Mouse (Mus musculus) embryonic facial prominence, embryonic 15.5 days (tissue): ENCODE measurements at regions not wholly inside any gene's neighbourhood (a gene's known extent, or its start where the extent isn't known, plus 50 kb on each side); places are given as distances from the start of the nearest gene placed in this dataset.

Experiments used
- ATAC-seq: fragments of 200-750 bp; cut with Nextera tagmentation; 2 replicates; pipeline ENCODE4 v1.8.0; 2017; ENCODE audit warnings: low read depth, moderate TSS enrichment; ENCODE audit not compliant: insufficient number of reproducible peaks, low FRiP score, low TSS enrichment
- H3K27ac ChIP-seq: fragments of 300-500 bp; sonication (generic); replicated peaks from 2 replicates; pipeline ENCODE4 v1.5.1; 2015; ENCODE audit warnings: mild to moderate bottlenecking, inconsistent platforms
- H3K27me3 ChIP-seq: fragments of 300-500 bp; sonication (generic); 2 replicates; pipeline ENCODE4 v1.6.1; 2015; ENCODE audit warnings: inconsistent platforms
- H3K36me3 ChIP-seq: fragments of 300-500 bp; sonication (generic); 2 replicates; pipeline ENCODE4 v1.6.1; 2015; ENCODE audit warnings: mild to moderate bottlenecking, inconsistent platforms
- H3K4me1 ChIP-seq: fragments of 300-500 bp; sonication (generic); 2 replicates; pipeline ENCODE4 v1.6.1; 2015; ENCODE audit warnings: inconsistent platforms
- H3K4me2 ChIP-seq: fragments of 300-500 bp; sonication (generic); replicated peaks from 2 replicates; pipeline ENCODE4 v1.6.1; 2015; ENCODE audit warnings: mild to moderate bottlenecking, inconsistent platforms
- H3K4me3 ChIP-seq: fragments of 300-500 bp; sonication (generic); replicated peaks from 2 replicates; pipeline ENCODE4 v1.5.1; 2015; ENCODE audit warnings: mild to moderate bottlenecking, inconsistent platforms
- H3K9ac ChIP-seq: fragments of 300-500 bp; sonication (generic); 2 replicates; pipeline ENCODE4 v1.6.1; 2015; ENCODE audit warnings: inconsistent platforms
- H3K9me3 ChIP-seq: fragments of 300-500 bp; sonication (generic); replicated peaks from 2 replicates; pipeline ENCODE4 v1.6.1; 2016; ENCODE audit warnings: inconsistent platforms
- WGBS: fragments of 180-500 bp; shearing (Covaris S2); methylation state at CpG from one replicate; pipeline ENCODE4 v1.1.7; 2015; 5-methylcytosine and 5-hydroxymethylcytosine counted together

GRCm38 (mm10) chr9:33826116-33826515, 659.6 kb upstream of the Kirrel3 start:
- Histone ChIP-seq H3K9ac (no peak overlapping the region), H3K36me3 (no peaks in the 10 kb centered on the region), H3K27me3 (no peaks in the 10 kb centered on the region), H3K4me3 (no peak overlapping the region), H3K27ac (no peak overlapping the region), H3K9me3 (no peaks in the 10 kb centered on the region), H3K4me2 (no peak overlapping the region), H3K4me1 (no peaks in the 10 kb centered on the region)
- no peak for ATAC-seq
- 75% methylated on average over 4 of the region's 4 CpGs for WGBS

GRCm38 (mm10) chr9:33827409-33827808, 658.3 kb upstream of the Kirrel3 start:
- no peaks in the 10 kb centered on the region for H3K27me3 ChIP-seq
- no peak overlapping the region for H3K4me3 ChIP-seq
- H3K27ac ChIP-seq: no peak overlapping the region
- 85% methylated on average over 2 of the region's 2 CpGs for WGBS
- ATAC-seq: no peak
- no peaks in the 10 kb centered on the region for H3K4me1 ChIP-seq
- no peaks in the 10 kb centered on the region for H3K36me3 ChIP-seq
- H3K4me2 ChIP-seq: no peak overlapping the region
- no peaks in the 10 kb centered on the region for H3K9me3 ChIP-seq
- H3K9ac ChIP-seq: no peak overlapping the region

- no peak for ATAC-seq
- no peak overlapping the region for H3K4me3 ChIP-seq
Observed at GRCm38 (mm10) chr9:33837666-33838380, 647.9 kb upstream of the Kirrel3 start.

GRCm38 (mm10) chr9:33849623-33850022, 636.1 kb upstream of the Kirrel3 start:
- Histone ChIP-seq H3K27ac (no peak overlapping the region), H3K27me3 (no peaks in the 10 kb centered on the region), H3K36me3 (no peaks in the 10 kb centered on the region), H3K4me3 (no peak overlapping the region), H3K4me2 (no peak overlapping the region), H3K9ac (no peak overlapping the region), H3K4me1 (no peaks in the 10 kb centered on the region), H3K9me3 (no peaks in the 10 kb centered on the region)
- ATAC-seq: no peak
- 81% methylated on average over 5 of the region's 5 CpGs for WGBS

More at GRCm38 (mm10) chr9:33837666-33838380, 647.9 kb upstream of the Kirrel3 start:
- Histone ChIP-seq H3K27ac (no peak overlapping the region), H3K9ac (no peak overlapping the region), H3K4me1 (no peaks in the 10 kb centered on the region), H3K9me3 (no peaks in the 10 kb centered on the region), H3K36me3 (no peaks in the 10 kb centered on the region), H3K27me3 (no peaks in the 10 kb centered on the region), H3K4me2 (no peak overlapping the region)
- 81% methylated on average over 1 of the region's 1 CpGs for WGBS

- WGBS: 76% methylated on average over 7 of the region's 7 CpGs
- H3K27ac ChIP-seq: no peak overlapping the region
Observed at GRCm38 (mm10) chr9:33850024-33850423, 635.7 kb upstream of the Kirrel3 start.

GRCm38 (mm10) chr9:33850993-33851392, 634.7 kb upstream of the Kirrel3 start:
- no peaks in the 10 kb centered on the region for H3K4me1 ChIP-seq
- no peak overlapping the region for H3K4me3 ChIP-seq
- no peak overlapping the region for H3K27ac ChIP-seq
- no peaks in the 10 kb centered on the region for H3K36me3 ChIP-seq
- H3K9me3 ChIP-seq: no peaks in the 10 kb centered on the region
- no peak overlapping the region for H3K9ac ChIP-seq
- no peak overlapping the region for H3K4me2 ChIP-seq
- no peaks in the 10 kb centered on the region for H3K27me3 ChIP-seq
- ATAC-seq: no peak

More at GRCm38 (mm10) chr9:33850024-33850423, 635.7 kb upstream of the Kirrel3 start:
- no peaks in the 10 kb centered on the region for H3K4me1 ChIP-seq
- no peaks in the 10 kb centered on the region for H3K36me3 ChIP-seq
- no peak overlapping the region for H3K4me2 ChIP-seq
- H3K4me3 ChIP-seq: no peak overlapping the region
- no peaks in the 10 kb centered on the region for H3K9me3 ChIP-seq
- H3K9ac ChIP-seq: no peak overlapping the region
- no peak for ATAC-seq
- H3K27me3 ChIP-seq: no peaks in the 10 kb centered on the region

- H3K36me3 ChIP-seq: no peaks in the 10 kb centered on the region
- no peaks in the 10 kb centered on the region for H3K9me3 ChIP-seq
- H3K9ac ChIP-seq: no peak overlapping the region
- no peak overlapping the region for H3K27ac ChIP-seq
- no peaks in the 10 kb centered on the region for H3K27me3 ChIP-seq
- H3K4me1 ChIP-seq: no peaks in the 10 kb centered on the region
- WGBS: 29% methylated on average over 2 of the region's 2 CpGs
- no peak overlapping the region for H3K4me2 ChIP-seq
- H3K4me3 ChIP-seq: no peak overlapping the region
- ATAC-seq: no peak
Observed at GRCm38 (mm10) chr9:33856169-33856568, 629.5 kb upstream of the Kirrel3 start.

GRCm38 (mm10) chr9:33858511-33858910, 627.2 kb upstream of the Kirrel3 start:
- H3K9ac ChIP-seq: no peak overlapping the region
- H3K27ac ChIP-seq: no peak overlapping the region
- no peaks in the 10 kb centered on the region for H3K9me3 ChIP-seq
- H3K4me1 ChIP-seq: no peaks in the 10 kb centered on the region
- ATAC-seq: no peak
- 56% methylated on average over 5 of the region's 5 CpGs for WGBS
- no peak overlapping the region for H3K4me3 ChIP-seq
- H3K36me3 ChIP-seq: no peaks in the 10 kb centered on the region
- H3K27me3 ChIP-seq: no peaks in the 10 kb centered on the region
- H3K4me2 ChIP-seq: no peak overlapping the region

- 76% methylated on average over 5 of the region's 5 CpGs for WGBS
- Histone ChIP-seq H3K4me1 (no peaks in the 10 kb centered on the region), H3K4me3 (no peak overlapping the region), H3K9ac (no peak overlapping the region), H3K9me3 (no peaks in the 10 kb centered on the region), H3K27me3 (no peaks in the 10 kb centered on the region), H3K36me3 (no peaks in the 10 kb centered on the region), H3K27ac (no peak overlapping the region), H3K4me2 (no peak overlapping the region)
- no peak for ATAC-seq
Observed at GRCm38 (mm10) chr9:33868666-33869065, 617.0 kb upstream of the Kirrel3 start.

GRCm38 (mm10) chr9:33887279-33887678, 598.4 kb upstream of the Kirrel3 start:
- Histone ChIP-seq H3K9ac (no peak overlapping the region), H3K36me3 (no peaks in the 10 kb centered on the region), H3K27me3 (no peaks in the 10 kb centered on the region), H3K4me3 (no peak overlapping the region), H3K4me1 (no peaks in the 10 kb centered on the region), H3K4me2 (no peak overlapping the region), H3K9me3 (no peaks in the 10 kb centered on the region), H3K27ac (no peak overlapping the region)
- 54% methylated on average over 2 of the region's 2 CpGs for WGBS
- no peak for ATAC-seq

GRCm38 (mm10) chr9:33892001-33892400, 593.7 kb upstream of the Kirrel3 start:
- Histone ChIP-seq H3K4me2 (no peak overlapping the region), H3K36me3 (no peaks in the 10 kb centered on the region), H3K4me1 (no peaks in the 10 kb centered on the region), H3K9ac (no peak overlapping the region), H3K27ac (no peak overlapping the region), H3K27me3 (no peaks in the 10 kb centered on the region), H3K9me3 (no peaks in the 10 kb centered on the region), H3K4me3 (no peak overlapping the region)
- ATAC-seq: peak; percentile 69; the same call in 1 of the 2 replicates
- WGBS: 9% methylated on average over 3 of the region's 3 CpGs
